Mouse (Mus musculus): ENCODE measurements around the gene Apopt1.

Gene Apopt1

DNA sequence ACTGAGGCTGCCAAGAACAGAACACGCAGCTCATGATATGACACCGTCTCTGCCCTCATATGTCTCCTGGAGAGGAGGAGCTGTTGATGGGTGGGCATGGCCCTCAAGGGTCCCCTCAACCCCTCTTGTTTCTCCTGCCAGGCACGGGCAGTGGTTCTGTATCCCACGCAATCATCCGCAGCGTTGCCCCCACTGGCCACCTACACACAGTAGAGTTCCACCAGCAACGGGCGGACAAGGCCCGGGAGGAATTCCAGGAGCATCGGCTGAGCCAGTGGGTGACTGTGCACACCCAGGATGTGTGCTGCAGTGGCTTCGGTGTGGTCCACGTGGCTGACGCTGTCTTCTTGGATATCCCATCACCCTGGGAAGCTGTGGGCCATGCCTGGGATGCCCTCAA is 32.4 kb upstream of the Apopt1 start:
- no peak for DNase-seq (ENCODE audit: low read depth, low spot score)

- no peak for DNase-seq (ENCODE audit: low read depth, low spot score)
Observed at GRCm38 (mm10) chr12:111681305-111681704, 31.8 kb upstream of the Apopt1 start.

GRCm38 (mm10) chr12:111682003-111682402 is 31.1 kb upstream of the Apopt1 start:
- DNase-seq (ENCODE audit: low read depth, low spot score): no peak

DNA sequence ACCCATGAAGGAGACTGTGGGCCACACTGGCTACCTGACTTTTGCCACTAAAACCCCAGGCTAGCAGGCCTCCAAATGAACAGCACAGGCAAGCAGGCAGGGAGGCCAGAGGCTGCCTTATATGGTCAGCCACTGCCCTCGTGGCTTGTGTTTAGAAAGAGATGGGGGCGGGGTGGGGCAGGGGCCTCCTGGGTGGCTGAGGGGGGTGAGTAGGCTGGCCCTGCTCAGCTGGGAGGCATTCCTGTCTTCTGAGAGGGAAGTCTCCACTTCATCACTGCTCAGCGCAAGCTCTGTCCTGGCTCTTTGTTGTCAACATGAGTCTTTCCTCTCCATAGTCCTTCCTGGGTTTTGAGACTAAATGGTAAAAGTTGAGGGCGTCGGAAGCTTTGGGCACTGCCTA is 30.3 kb upstream of the Apopt1 start:
- no peak for DNase-seq (ENCODE audit: low read depth, low spot score)

- no peak for DNase-seq (ENCODE audit: low read depth, low spot score)
Observed at GRCm38 (mm10) chr12:111686390-111686789, 26.7 kb upstream of the Apopt1 start.

GRCm38 (mm10) chr12:111687350-111688068 is 25.6 kb upstream of the Apopt1 start:
- no peak for DNase-seq (ENCODE audit: low read depth, low spot score)

DNA sequence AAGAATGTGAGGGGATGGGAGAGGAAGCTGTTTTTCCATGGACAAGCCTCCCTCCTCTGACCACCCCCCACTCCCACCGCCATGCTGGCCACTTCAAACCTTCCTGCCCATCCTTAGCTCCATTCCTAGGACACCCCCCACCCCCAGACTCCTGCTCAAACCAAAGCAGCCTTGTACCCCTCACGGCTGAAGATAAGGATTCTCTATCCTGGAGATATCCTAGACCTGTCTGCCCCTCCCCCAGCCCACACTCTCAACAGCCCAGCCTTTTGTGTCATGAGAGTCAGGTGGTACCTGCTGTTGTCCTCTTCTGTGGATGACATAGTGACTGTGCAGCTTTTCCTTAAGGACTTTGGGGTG is 25.0 kb upstream of the Apopt1 start:
- DNase-seq (ENCODE audit: low read depth, low spot score): no peak

DNA sequence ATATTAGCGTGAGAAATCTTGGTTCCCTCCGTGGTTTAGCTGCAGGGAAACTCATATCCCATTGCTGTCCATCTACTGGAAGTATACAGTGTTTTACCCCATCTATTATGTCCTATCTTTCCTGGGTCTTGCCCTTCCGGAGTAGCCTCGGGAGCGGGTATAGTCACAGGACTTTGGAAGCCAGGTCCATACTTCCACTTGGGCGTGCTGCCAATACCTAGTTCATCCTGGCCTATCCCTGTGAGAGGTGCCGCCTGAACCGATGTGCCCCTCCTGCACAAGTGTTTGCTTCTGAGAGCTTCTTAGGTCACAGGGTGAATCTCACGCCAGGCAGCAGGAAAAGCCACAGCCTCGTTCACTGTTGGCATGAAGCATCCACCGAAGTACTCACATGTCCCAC is 23.6 kb upstream of the Apopt1 start:
- no peak for DNase-seq (ENCODE audit: low read depth, low spot score)

DNA sequence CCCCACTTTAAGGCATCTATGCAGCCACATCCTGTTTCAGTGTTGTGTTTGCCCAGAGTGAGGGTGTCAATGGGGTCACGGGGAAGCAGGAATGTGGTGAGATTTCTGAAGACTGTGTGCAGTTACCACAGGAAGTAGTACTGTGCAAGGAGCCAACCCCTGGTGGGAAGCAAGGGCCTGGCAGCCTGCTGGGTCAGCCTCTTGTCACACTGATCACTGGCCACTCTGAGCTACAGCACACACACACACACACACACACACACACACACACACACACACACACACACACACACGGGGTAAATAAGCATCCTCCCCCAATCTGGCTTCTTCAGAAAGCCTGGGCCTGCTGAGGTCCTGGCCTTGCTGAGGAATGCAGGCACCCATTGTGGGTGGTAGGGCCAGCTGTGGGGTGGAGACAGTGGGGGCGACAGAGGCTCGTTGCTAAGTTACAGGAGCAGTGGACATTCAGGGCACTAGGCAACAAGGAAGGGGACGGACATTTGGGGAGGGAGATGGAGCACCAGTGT is 21.7 kb upstream of the Apopt1 start:
- DNase-seq (ENCODE audit: low read depth, low spot score): no peak

GRCm38 (mm10) chr12:111692899-111693298 is 20.2 kb upstream of the Apopt1 start:
- no peak for DNase-seq (ENCODE audit: low read depth, low spot score)

GRCm38 (mm10) chr12:111693341-111694270 is 19.5 kb upstream of the Apopt1 start:
- no peak for DNase-seq (ENCODE audit: low read depth, low spot score)

- no peak for DNase-seq (ENCODE audit: low read depth, low spot score)
Observed at GRCm38 (mm10) chr12:111694271-111694781, 18.7 kb upstream of the Apopt1 start.

- no peak for DNase-seq (ENCODE audit: low read depth, low spot score)
Observed at GRCm38 (mm10) chr12:111694880-111695804, 17.9 kb upstream of the Apopt1 start.

DNA sequence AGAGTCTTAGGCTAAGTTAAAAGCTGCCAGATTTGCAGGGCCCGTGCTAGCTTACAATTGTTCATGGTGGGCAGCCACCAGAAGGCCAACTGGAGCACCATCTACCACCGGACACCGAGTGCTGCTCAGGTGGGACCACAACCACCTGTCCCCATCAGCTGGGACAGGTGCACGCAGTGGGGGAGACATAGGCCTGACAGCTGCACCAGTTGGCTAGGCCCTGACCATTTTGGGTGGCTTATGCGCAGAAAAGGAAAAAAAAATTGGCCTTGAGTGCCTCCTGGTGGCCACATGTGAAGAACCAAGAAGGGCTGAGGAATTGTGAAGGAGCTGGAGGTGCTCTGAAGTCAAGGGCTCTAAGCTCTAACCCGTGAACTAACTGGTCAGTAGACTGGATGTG is 16.8 kb upstream of the Apopt1 start:
- DNase-seq (ENCODE audit: low read depth, low spot score): no peak

DNA sequence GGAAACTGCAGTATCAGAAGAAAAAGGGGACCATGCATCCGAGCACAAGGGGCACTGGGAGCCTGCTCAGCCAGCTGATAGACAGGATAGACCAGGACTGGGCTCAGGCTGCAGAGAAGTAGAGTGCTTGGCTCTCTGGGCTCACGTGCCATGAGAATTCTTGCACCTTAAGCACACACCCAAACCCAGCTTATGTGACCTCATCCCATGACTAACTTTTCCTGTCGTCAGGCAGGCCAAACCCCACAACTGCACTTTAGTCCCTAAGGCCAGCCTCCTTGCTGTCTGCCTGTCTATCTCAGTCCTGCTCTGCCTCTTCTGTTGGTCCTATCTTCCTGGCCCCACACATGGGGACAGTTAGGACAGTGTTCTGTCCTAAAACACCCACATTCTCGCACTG is 15.4 kb upstream of the Apopt1 start:
- DNase-seq (ENCODE audit: low read depth, low spot score): no peak

DNA sequence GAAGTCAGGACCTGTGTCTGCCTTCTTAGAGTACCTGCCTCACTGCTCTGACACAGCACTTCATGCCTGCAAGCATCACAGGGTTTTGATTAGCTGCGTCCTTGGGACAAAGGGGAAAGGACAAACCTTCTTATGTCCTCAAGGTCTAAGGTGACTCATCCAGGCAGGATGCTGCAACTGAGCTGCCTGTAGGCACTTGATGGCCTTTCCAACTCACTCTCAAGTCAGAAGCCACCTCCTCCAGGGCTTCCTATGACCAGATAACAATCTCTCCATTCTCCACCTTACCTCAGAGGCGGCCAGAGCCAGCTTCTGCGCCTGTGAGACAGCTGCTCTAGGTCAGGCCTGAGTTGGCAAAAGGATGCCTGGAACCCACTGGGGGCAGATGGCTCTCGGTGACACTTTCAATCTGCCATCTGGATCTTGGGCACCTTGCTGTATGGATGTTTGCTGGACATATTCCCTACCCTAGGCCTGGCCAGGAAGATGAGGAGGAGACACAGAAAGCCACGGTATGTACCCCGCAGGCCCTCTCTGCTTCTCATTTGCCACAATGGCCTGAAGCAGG is 14.6 kb upstream of the Apopt1 start:
- no peak for DNase-seq (ENCODE audit: low read depth, low spot score)

- DNase-seq (ENCODE audit: low read depth, low spot score): no peak
Observed at GRCm38 (mm10) chr12:111699542-111699941, 13.5 kb upstream of the Apopt1 start.

- DNase-seq (ENCODE audit: low read depth, low spot score): no peak
Observed at GRCm38 (mm10) chr12:111700920-111701458, 12.1 kb upstream of the Apopt1 start.

GRCm38 (mm10) chr12:111703301-111703700 is 9.8 kb upstream of the Apopt1 start:
- no peak for DNase-seq (ENCODE audit: low read depth, low spot score)

DNA sequence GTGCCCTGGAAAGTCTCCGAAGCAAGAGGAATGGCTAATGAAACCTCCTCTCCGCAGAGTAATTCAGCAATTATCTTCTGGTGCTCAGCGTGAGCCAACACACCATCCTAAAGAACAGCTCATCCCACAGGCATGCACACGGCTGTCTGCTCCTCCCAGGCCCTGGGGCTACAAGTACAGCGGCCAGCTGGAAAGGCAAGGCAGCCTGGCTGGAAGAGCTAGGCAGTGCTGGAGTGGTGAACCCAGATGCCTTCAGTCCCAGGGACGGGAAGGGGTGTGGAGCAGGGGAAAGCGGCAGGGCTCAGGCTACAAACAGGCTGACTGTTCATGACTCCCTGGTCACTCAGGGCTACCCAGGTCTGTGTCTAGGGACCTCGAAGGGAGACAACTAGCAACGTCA is 8.5 kb upstream of the Apopt1 start:
- no peak for DNase-seq (ENCODE audit: low read depth, low spot score)
